Mouse (Mus musculus) ES-Bruce4 (cell line): Measurements from ENCODE around the gene Tmem132d. TPM values are rescaled to one million over a fixed set of nuclear protein-coding genes. Genes with fewer than 3 reads are reported as not detected.
A peak's percentile ranks its signal among the peaks of the same experiment; 100 is the strongest.

ENCODE experiments used
- H3K27ac ChIP-seq: 2 replicates; pipeline ENCODE4 v1.5.1; 2012; ENCODE audit warnings: low read length, inconsistent platforms; ENCODE audit not compliant: insufficient read depth
- H3K27me3 ChIP-seq: 2 replicates; pipeline ENCODE4 v1.6.1; 2012; ENCODE audit warnings: mild to moderate bottlenecking, low read length, inconsistent platforms; ENCODE audit not compliant: control insufficient read depth, poor library complexity, insufficient read depth, severe bottlenecking
- H3K36me3 ChIP-seq: 2 replicates; pipeline ENCODE4 v1.6.1; 2012; ENCODE audit warnings: inconsistent platforms, mild to moderate bottlenecking, low read length, moderate library complexity; ENCODE audit not compliant: control insufficient read depth, poor library complexity, insufficient read depth, severe bottlenecking
- H3K4me1 ChIP-seq: one replicate; pipeline ENCODE4 v1.8.1; 2011; ENCODE audit warnings: low read length; ENCODE audit not compliant: control insufficient read depth, insufficient read depth
- H3K4me3 ChIP-seq: 2 replicates; pipeline ENCODE4 v1.5.1; 2011; ENCODE audit warnings: low read depth, mild to moderate bottlenecking, low read length
- H3K9ac ChIP-seq: 2 replicates; pipeline ENCODE4 v1.6.1; 2012; ENCODE audit warnings: low read depth, mild to moderate bottlenecking, inconsistent platforms; ENCODE audit not compliant: poor library complexity, severe bottlenecking
- H3K9me3 ChIP-seq: replicated peaks from 2 replicates; pipeline ENCODE4 v1.6.1; 2012; ENCODE audit warnings: mild to moderate bottlenecking, low read length, inconsistent platforms; ENCODE audit not compliant: control insufficient read depth, poor library complexity, insufficient read depth, severe bottlenecking
- CTCF ChIP-seq: IDR thresholded peaks from one replicate; pipeline ENCODE4 v1.8.1; 2011; ENCODE audit warnings: low read depth, low read length
- EP300 ChIP-seq: IDR thresholded peaks from 2 replicates; pipeline ENCODE4 v1.6.1; 2011; ENCODE audit warnings: low read depth, low read length; ENCODE audit not compliant: insufficient read depth
- POLR2A ChIP-seq: IDR thresholded peaks from one replicate; pipeline ENCODE4 v1.8.1; 2011; ENCODE audit warnings: low read length; ENCODE audit not compliant: insufficient read depth
- polyA plus RNA-seq: library from polyadenylated mRNA; stranded (reverse); fragments of >200 nt; gene quantifications from 2 replicates; pipeline ENCODE4 v1.2.4, GENCODE M21; 2011; ENCODE audit warnings: low read depth; ENCODE audit not compliant: missing spikeins, insufficient read depth, insufficient read length

The Tmem132d gene
- polyA plus RNA-seq, 1 experiment: 0.19 TPM

DNA sequence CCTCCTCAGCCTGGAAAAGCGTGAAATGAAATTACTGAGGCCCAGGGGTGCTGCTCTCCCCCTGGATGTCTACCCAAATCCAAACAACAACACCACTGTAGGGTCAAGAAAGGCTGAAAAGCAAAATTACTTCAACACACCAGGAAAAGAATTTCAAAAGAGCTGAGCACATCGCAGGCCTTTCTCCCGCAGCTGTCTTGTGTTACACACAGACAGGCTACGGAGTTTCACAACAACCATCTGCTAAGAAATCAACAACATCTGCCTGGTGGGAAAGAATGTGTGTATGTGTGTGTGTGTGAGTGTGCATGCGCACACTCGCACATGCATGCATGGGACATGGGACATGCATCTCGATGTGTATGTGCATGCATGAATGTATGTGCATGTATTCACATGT, 100.1 kb downstream of the Tmem132d start:
- no peak for TF ChIP-seq EP300
- no peak for TF ChIP-seq POLR2A
- TF ChIP-seq CTCF: no peak
- Histone ChIP-seq H3K27me3 (no peaks in the 10 kb centered on the region), H3K4me1 (no peaks in the 10 kb centered on the region), H3K9me3 (no peaks in the 10 kb centered on the region), H3K36me3 (no peaks in the 10 kb centered on the region), H3K9ac (no peak overlapping the region), H3K27ac (no peak overlapping the region), H3K4me3 (no peak overlapping the region)

DNA sequence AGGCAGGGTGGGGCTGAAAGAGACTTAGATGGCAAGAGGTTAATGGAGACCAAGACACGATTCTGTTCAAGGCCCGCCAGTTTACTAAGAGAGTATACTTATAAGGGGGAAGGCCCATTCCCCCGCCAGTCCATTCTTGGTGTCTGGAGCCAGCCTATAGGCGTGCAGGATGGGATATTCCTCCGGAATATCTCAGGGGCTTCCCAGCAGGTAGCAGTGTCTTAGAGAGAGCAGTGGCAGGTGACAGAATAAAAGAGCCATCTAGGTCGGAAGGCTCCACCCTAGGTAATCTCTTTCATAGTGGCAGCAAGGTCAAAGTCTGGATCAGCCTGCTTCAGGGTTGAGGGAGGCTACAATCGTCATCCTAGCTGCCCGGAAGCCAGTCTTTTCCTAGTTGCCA, 102.5 kb downstream of the Tmem132d start:
- Histone ChIP-seq H3K9me3 (no peaks in the 10 kb centered on the region), H3K27me3 (no peaks in the 10 kb centered on the region), H3K4me1 (no peaks in the 10 kb centered on the region), H3K4me3 (no peak overlapping the region), H3K27ac (no peak overlapping the region), H3K36me3 (no peaks in the 10 kb centered on the region), H3K9ac (no peak overlapping the region)
- TF ChIP-seq EP300: no peak
- TF ChIP-seq POLR2A: no peak
- no peak for TF ChIP-seq CTCF

DNA sequence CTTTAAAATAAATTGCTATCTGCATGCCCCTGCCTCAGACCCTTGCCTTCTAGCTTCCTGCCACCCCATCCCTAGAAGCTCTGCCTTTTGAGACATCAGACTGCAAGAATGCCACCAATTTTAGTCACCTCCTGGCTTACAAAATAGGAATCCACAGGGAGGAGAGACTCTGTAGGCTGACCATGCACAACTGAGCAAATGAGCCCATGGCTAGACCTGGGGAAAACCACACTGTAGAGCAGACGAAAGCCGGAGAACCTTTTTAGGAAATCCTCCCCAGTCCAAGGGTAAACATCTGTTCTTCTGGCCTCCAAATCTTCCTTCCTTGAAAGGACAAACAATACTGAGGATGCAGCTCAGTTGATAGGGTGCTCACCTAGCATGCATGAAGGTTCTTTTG, 130.5 kb downstream of the Tmem132d start:
- TF ChIP-seq CTCF (no peak), POLR2A (no peak), EP300 (no peak)
- H3K27me3 ChIP-seq: no peaks in the 10 kb centered on the region; the same call in 1 of the 2 replicates
- H3K4me3 ChIP-seq: no peak overlapping the region
- no peak overlapping the region for H3K27ac ChIP-seq
- no peak overlapping the region for H3K9ac ChIP-seq
- no peaks in the 10 kb centered on the region for H3K9me3 ChIP-seq
- no peaks in the 10 kb centered on the region for H3K36me3 ChIP-seq
- no peaks in the 10 kb centered on the region for H3K4me1 ChIP-seq

DNA sequence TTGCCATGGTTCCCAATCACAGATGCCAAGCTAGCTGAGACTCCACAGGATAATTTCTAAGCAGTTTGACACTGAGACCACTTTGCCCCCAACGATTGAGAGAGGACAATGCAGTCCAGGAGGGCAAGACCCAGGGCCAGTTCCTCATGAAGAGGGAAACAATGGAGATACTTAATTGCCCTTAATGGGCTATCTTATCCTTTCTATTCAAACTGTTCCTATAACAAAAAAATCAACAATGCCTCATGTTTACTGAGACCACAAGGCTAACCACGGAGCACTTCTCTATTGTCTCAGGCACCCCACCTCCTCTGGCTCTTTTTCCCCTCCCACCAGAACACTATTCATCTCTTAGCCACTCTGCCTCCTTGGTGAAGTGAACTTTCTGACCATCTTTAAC, 141.7 kb downstream of the Tmem132d start:
- no peak overlapping the region for H3K9ac ChIP-seq
- no peak overlapping the region for H3K4me3 ChIP-seq
- no peaks in the 10 kb centered on the region for H3K9me3 ChIP-seq
- TF ChIP-seq POLR2A (no peak), EP300 (peak; percentile 56; the same call in 1 of the 2 replicates), CTCF (no peak)
- H3K4me1 ChIP-seq: no peaks in the 10 kb centered on the region
- no peak overlapping the region for H3K27ac ChIP-seq
- H3K27me3 ChIP-seq: no peaks in the 10 kb centered on the region
- H3K36me3 ChIP-seq: no peaks in the 10 kb centered on the region

DNA sequence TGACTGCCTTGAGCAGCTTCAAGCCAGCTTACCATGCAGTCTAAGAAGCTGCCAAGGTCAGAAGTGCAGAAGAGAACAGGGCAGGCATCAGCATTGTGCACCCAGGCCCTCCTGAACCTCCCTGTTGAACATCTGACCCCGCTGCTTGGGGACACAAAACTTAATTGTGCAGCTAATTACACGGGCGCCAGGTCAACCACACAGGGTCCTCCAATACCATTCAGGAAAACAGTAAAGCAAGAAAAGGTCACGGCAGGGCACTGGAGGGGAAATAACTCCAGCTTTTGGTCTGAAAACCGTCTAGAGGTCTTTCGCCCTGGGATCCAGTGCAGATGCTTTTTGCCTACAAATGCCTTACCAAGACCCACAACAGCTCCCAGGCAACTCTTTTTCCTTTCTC, 159.6 kb downstream of the Tmem132d start:
- H3K27ac ChIP-seq: no peak overlapping the region
- no peaks in the 10 kb centered on the region for H3K9me3 ChIP-seq
- H3K36me3 ChIP-seq: no peaks in the 10 kb centered on the region
- no peak overlapping the region for H3K9ac ChIP-seq
- no peaks in the 10 kb centered on the region for H3K4me1 ChIP-seq
- no peak for TF ChIP-seq EP300
- no peak for TF ChIP-seq CTCF
- TF ChIP-seq POLR2A: no peak
- H3K4me3 ChIP-seq: no peak overlapping the region
- H3K27me3 ChIP-seq: no peaks in the 10 kb centered on the region

DNA sequence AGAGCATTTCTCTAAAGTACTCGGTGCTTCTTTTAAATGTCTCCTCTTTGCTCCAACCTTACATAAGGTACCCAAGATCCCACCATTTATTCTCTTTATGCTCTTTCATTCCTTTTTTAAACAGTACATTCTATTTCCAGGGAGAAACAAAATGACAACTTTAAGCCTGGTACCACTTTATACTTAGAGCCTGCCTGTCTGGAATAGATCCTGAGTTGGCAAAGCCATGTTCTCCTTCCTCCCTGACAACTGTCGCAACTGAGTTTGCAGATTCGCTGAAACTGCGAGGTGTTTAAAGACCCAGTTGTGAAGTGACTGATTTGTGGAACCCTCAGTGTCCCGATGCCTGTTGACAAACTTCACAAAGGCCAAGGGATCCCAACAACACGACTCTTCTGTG, 165.5 kb downstream of the Tmem132d start:
- TF ChIP-seq EP300 (no peak), CTCF (no peak), POLR2A (no peak)
- Histone ChIP-seq H3K4me1 (no peaks in the 10 kb centered on the region), H3K9ac (no peak overlapping the region), H3K27ac (no peak overlapping the region), H3K9me3 (no peaks in the 10 kb centered on the region), H3K27me3 (no peaks in the 10 kb centered on the region), H3K4me3 (no peak overlapping the region), H3K36me3 (no peaks in the 10 kb centered on the region)
